Mouse (Mus musculus): ENCODE results near the gene Mthfsd. TPM values are rescaled to one million over a fixed set of nuclear protein-coding genes. Genes with fewer than 3 reads are reported as not detected.
A peak's percentile ranks its signal among the peaks of the same experiment; 100 is the strongest.

Mthfsd gene
- polyA plus RNA-seq, 1 experiment = 22.3 TPM

GRCm38 (mm10) chr8:121086004-121086900, 21.9 kb downstream of the Mthfsd start:
- no peak for TF ChIP-seq MAX (IDR thresholded peaks at IDR 0.05; ENCODE audit: low read depth)
- TF ChIP-seq TCF3 (IDR thresholded peaks at IDR 0.05; ENCODE audit: insufficient read length, low read depth) = no peak
- TF ChIP-seq CEBPB (IDR thresholded peaks at IDR 0.05; ENCODE audit: insufficient read depth, poor library complexity, severe bottlenecking) = no peak
- TF ChIP-seq POLR2AphosphoS2 (IDR thresholded peaks at IDR 0.05; ENCODE audit: insufficient read length, low read depth) = no peak
- no peaks in the 10 kb centered on the region for H3K79me2 ChIP-seq (ENCODE audit: control insufficient read depth, insufficient read depth)
- no peaks in the 10 kb centered on the region for H3K36me3 ChIP-seq (ENCODE audit: control insufficient read depth, insufficient read depth)
- no peak overlapping the region for H3ac ChIP-seq (ENCODE audit: control insufficient read depth, insufficient read length)
- no peak overlapping the region for H3K4me3 ChIP-seq
- H3K4me2 ChIP-seq (ENCODE audit: low read depth) = no peak overlapping the region
- H3K27me3 ChIP-seq (ENCODE audit: control insufficient read depth, insufficient read depth, insufficient read length) = peaks cover 94% of the 10 kb centered on the region

GRCm38 (mm10) chr8:121085561-121085960, 22.6 kb downstream of the Mthfsd start:
- TF ChIP-seq TCF3 (IDR thresholded peaks at IDR 0.05; ENCODE audit: insufficient read length, low read depth) = no peak
- TF ChIP-seq POLR2A (IDR thresholded peaks at IDR 0.05; ENCODE audit: insufficient read length, low read depth) = no peak
- no peak for TF ChIP-seq TCF12 (IDR thresholded peaks at IDR 0.05; ENCODE audit: insufficient read depth, poor library complexity, severe bottlenecking)
- no peak for TF ChIP-seq E2F4 (IDR thresholded peaks at IDR 0.05; ENCODE audit: insufficient read depth)
- no peak for TF ChIP-seq MYOD1 (IDR thresholded peaks at IDR 0.05; ENCODE audit: control insufficient read depth in 1 of 3, insufficient read length in 2 of 3, low read depth in 2 of 3)
- TF ChIP-seq POLR2AphosphoS2 (IDR thresholded peaks at IDR 0.05; ENCODE audit: insufficient read length, low read depth) = no peak
- TF ChIP-seq MAX (IDR thresholded peaks at IDR 0.05; ENCODE audit: low read depth) = no peak
- TF ChIP-seq CEBPB (IDR thresholded peaks at IDR 0.05; ENCODE audit: insufficient read depth, poor library complexity, severe bottlenecking) = no peak
- no peak for TF ChIP-seq SRF (IDR thresholded peaks at IDR 0.05; ENCODE audit: control insufficient read depth, insufficient read length, low read depth)
- no peak for TF ChIP-seq MYOG (IDR thresholded peaks at IDR 0.05; ENCODE audit: control insufficient read depth in 1 of 3, insufficient read depth in 1 of 3, insufficient read length in 2 of 3, low read depth in 2 of 3)
- TF ChIP-seq USF1 (IDR thresholded peaks at IDR 0.05; ENCODE audit: low read depth) = no peak
- no peak for TF ChIP-seq REST (IDR thresholded peaks at IDR 0.05; ENCODE audit: insufficient read depth, insufficient read length)
- H3K4me3 ChIP-seq = no peak overlapping the region

GRCm38 (mm10) chr8:121085011-121085410, 23.2 kb downstream of the Mthfsd start:
- H3K4me2 ChIP-seq (ENCODE audit: low read depth) = no peak overlapping the region
- peaks cover 94% of the 10 kb centered on the region for H3K27me3 ChIP-seq (ENCODE audit: control insufficient read depth, insufficient read depth, insufficient read length)
- H3K79me2 ChIP-seq (ENCODE audit: control insufficient read depth, insufficient read depth) = no peaks in the 10 kb centered on the region
- H3K4me3 ChIP-seq = no peak overlapping the region
- no peaks in the 10 kb centered on the region for H3K36me3 ChIP-seq (ENCODE audit: control insufficient read depth, insufficient read depth)
- no peak for TF ChIP-seq USF1 (IDR thresholded peaks at IDR 0.05; ENCODE audit: low read depth)
- TF ChIP-seq SRF (IDR thresholded peaks at IDR 0.05; ENCODE audit: control insufficient read depth, insufficient read length, low read depth) = no peak
- TF ChIP-seq TCF12 (IDR thresholded peaks at IDR 0.05; ENCODE audit: insufficient read depth, poor library complexity, severe bottlenecking) = no peak
- no peak for TF ChIP-seq MYOG (IDR thresholded peaks at IDR 0.05; ENCODE audit: control insufficient read depth in 1 of 3, insufficient read depth in 1 of 3, insufficient read length in 2 of 3, low read depth in 2 of 3)
- no peak for TF ChIP-seq POLR2AphosphoS2 (IDR thresholded peaks at IDR 0.05; ENCODE audit: insufficient read length, low read depth)
- no peak for TF ChIP-seq MAX (IDR thresholded peaks at IDR 0.05; ENCODE audit: low read depth)
- no peak for TF ChIP-seq E2F4 (IDR thresholded peaks at IDR 0.05; ENCODE audit: insufficient read depth)
- no peak overlapping the region for H3ac ChIP-seq (ENCODE audit: control insufficient read depth, insufficient read length)

More at GRCm38 (mm10) chr8:121085561-121085960, 22.6 kb downstream of the Mthfsd start:
- H3K27me3 ChIP-seq (ENCODE audit: control insufficient read depth, insufficient read depth, insufficient read length) = peaks cover 94% of the 10 kb centered on the region
- no peaks in the 10 kb centered on the region for H3K79me2 ChIP-seq (ENCODE audit: control insufficient read depth, insufficient read depth)
- H3ac ChIP-seq (ENCODE audit: control insufficient read depth, insufficient read length) = no peak overlapping the region
- H3K4me2 ChIP-seq (ENCODE audit: low read depth) = no peak overlapping the region
- H3K36me3 ChIP-seq (ENCODE audit: control insufficient read depth, insufficient read depth) = no peaks in the 10 kb centered on the region

- no peak for TF ChIP-seq E2F4 (IDR thresholded peaks at IDR 0.05; ENCODE audit: insufficient read depth)
- no peak for TF ChIP-seq MAX (IDR thresholded peaks at IDR 0.05; ENCODE audit: low read depth)
- TF ChIP-seq POLR2A (IDR thresholded peaks at IDR 0.05; ENCODE audit: insufficient read length, low read depth) = no peak
- TF ChIP-seq TCF3 (IDR thresholded peaks at IDR 0.05; ENCODE audit: insufficient read length, low read depth) = no peak
- TF ChIP-seq CEBPB (IDR thresholded peaks at IDR 0.05; ENCODE audit: insufficient read depth, poor library complexity, severe bottlenecking) = no peak
- TF ChIP-seq TCF12 (IDR thresholded peaks at IDR 0.05; ENCODE audit: insufficient read depth, poor library complexity, severe bottlenecking) = no peak
- no peak for TF ChIP-seq MYOG (IDR thresholded peaks at IDR 0.05; ENCODE audit: control insufficient read depth in 1 of 3, insufficient read depth in 1 of 3, insufficient read length in 2 of 3, low read depth in 2 of 3)
- TF ChIP-seq REST (IDR thresholded peaks at IDR 0.05; ENCODE audit: insufficient read depth, insufficient read length) = no peak
- TF ChIP-seq MYOD1 (IDR thresholded peaks at IDR 0.05; ENCODE audit: control insufficient read depth in 1 of 3, insufficient read length in 2 of 3, low read depth in 2 of 3) = no peak
- TF ChIP-seq USF1 (IDR thresholded peaks at IDR 0.05; ENCODE audit: low read depth) = no peak
- TF ChIP-seq POLR2AphosphoS2 (IDR thresholded peaks at IDR 0.05; ENCODE audit: insufficient read length, low read depth) = no peak
- Histone ChIP-seq H3K36me3 (ENCODE audit: control insufficient read depth, insufficient read depth) (no peaks in the 10 kb centered on the region), H3K4me2 (ENCODE audit: low read depth) (peak within 1 kb of the TSS; percentile 65), H3ac (ENCODE audit: control insufficient read depth, insufficient read length) (no peak within 1 kb of the TSS), H3K27me3 (ENCODE audit: control insufficient read depth, insufficient read depth, insufficient read length) (peaks cover 91% of the 10 kb centered on the region), H3K4me3 (no peak within 1 kb of the TSS), H3K79me2 (ENCODE audit: control insufficient read depth, insufficient read depth) (no peaks in the 10 kb centered on the region)
Measured at GRCm38 (mm10) chr8:121084210-121084951, 23.8 kb downstream of the Mthfsd start, which contains the start of gene Foxf1. Gene Foxf1 (plus strand): TSS chr8:121084386.
